Mouse (Mus musculus): ENCODE measurements around the gene Fam193a. TPM values are rescaled to one million over a fixed set of nuclear protein-coding genes. Genes with fewer than 3 reads are reported as not detected.

The Fam193a gene
- total RNA-seq, 2 experiments from 2014 or later, result 14.0 to 16.3 TPM

- intact Hi-C loops (cut with DNase I; ENCODE audit: low total_unique reads), result no loop called here
Observed at GRCm38 (mm10) chr5:34512486-34512885, 142.8 kb downstream of the Fam193a start.

GRCm38 (mm10) chr5:34513466-34514217 is 143.9 kb downstream of the Fam193a start, which contains the start of gene Tnip2:
Gene Tnip2 (minus strand): TSS chr5:34513991.
- intact Hi-C loops (cut with DNase I; ENCODE audit: low total_unique reads), result no loop called here
- DNase-seq, result peak; percentile 98

More at GRCm38 (mm10) chr5:34512486-34512885, 142.8 kb downstream of the Fam193a start:
- DNase-seq, result no peak

GRCm38 (mm10) chr5:34514218-34514566 is 144.5 kb downstream of the Fam193a start:
- DNase-seq, result no peak
- intact Hi-C loops (cut with DNase I; ENCODE audit: low total_unique reads), result no loop called here

- intact Hi-C loops (cut with DNase I; ENCODE audit: low total_unique reads), result no loop called here
- DNase-seq, result no peak
Observed at GRCm38 (mm10) chr5:34515096-34515495, 145.4 kb downstream of the Fam193a start.

GRCm38 (mm10) chr5:34517913-34518312 is 148.2 kb downstream of the Fam193a start:
- DNase-seq, result peak; percentile 75

GRCm38 (mm10) chr5:34519389-34519910 is 149.7 kb downstream of the Fam193a start:
- intact Hi-C loops (cut with DNase I; ENCODE audit: low total_unique reads), result no loop called here
- DNase-seq, result no peak

More at GRCm38 (mm10) chr5:34517913-34518312, 148.2 kb downstream of the Fam193a start:
- intact Hi-C loops (cut with DNase I; ENCODE audit: low total_unique reads), result loop anchor here (1.0 kb wide), 1 partner anchor 123 kb away; no protein-coding TSS in a partner anchor

GRCm38 (mm10) chr5:34520458-34521209 is 150.9 kb downstream of the Fam193a start:
- no peak for DNase-seq
- intact Hi-C loops (cut with DNase I; ENCODE audit: low total_unique reads), result no loop called here

- intact Hi-C loops (cut with DNase I; ENCODE audit: low total_unique reads), result no loop called here
- DNase-seq, result no peak
Observed at GRCm38 (mm10) chr5:34521337-34521736, 151.6 kb downstream of the Fam193a start.

- intact Hi-C loops (cut with DNase I; ENCODE audit: low total_unique reads), result no loop called here
- no peak for DNase-seq
Observed at GRCm38 (mm10) chr5:34523958-34524485, 154.3 kb downstream of the Fam193a start.

- no peak for DNase-seq
- intact Hi-C loops (cut with DNase I; ENCODE audit: low total_unique reads), result no loop called here
Observed at GRCm38 (mm10) chr5:34524511-34524910, 154.8 kb downstream of the Fam193a start.

- DNase-seq, result peak; percentile 97
- intact Hi-C loops (cut with DNase I; ENCODE audit: low total_unique reads), result no loop called here
Observed at GRCm38 (mm10) chr5:34525663-34526476, 156.1 kb downstream of the Fam193a start, which contains the start of gene Sh3bp2. Gene Sh3bp2 (plus strand): TSS chr5:34525838.

GRCm38 (mm10) chr5:34526477-34526775 is 156.7 kb downstream of the Fam193a start:
- intact Hi-C loops (cut with DNase I; ENCODE audit: low total_unique reads), result no loop called here
- no peak for DNase-seq

GRCm38 (mm10) chr5:34527352-34527751 is 157.6 kb downstream of the Fam193a start:
- no peak for DNase-seq
- intact Hi-C loops (cut with DNase I; ENCODE audit: low total_unique reads), result no loop called here

GRCm38 (mm10) chr5:34528724-34529123 is 159.0 kb downstream of the Fam193a start:
- no peak for DNase-seq
- intact Hi-C loops (cut with DNase I; ENCODE audit: low total_unique reads), result no loop called here

- intact Hi-C loops (cut with DNase I; ENCODE audit: low total_unique reads), result no loop called here
Observed at GRCm38 (mm10) chr5:34530116-34530515, 160.4 kb downstream of the Fam193a start.

GRCm38 (mm10) chr5:34530687-34531086 is 161.0 kb downstream of the Fam193a start:
- intact Hi-C loops (cut with DNase I; ENCODE audit: low total_unique reads), result no loop called here
- DNase-seq, result no peak

More at GRCm38 (mm10) chr5:34530116-34530515, 160.4 kb downstream of the Fam193a start:
- DNase-seq, result peak; percentile 1

- intact Hi-C loops (cut with DNase I; ENCODE audit: low total_unique reads), result no loop called here
- no peak for DNase-seq
Observed at GRCm38 (mm10) chr5:34533066-34533465, 163.3 kb downstream of the Fam193a start.

GRCm38 (mm10) chr5:34533820-34534219 is 164.1 kb downstream of the Fam193a start:
- intact Hi-C loops (cut with DNase I; ENCODE audit: low total_unique reads), result no loop called here
- peak; percentile 29 for DNase-seq

- no peak for DNase-seq
- intact Hi-C loops (cut with DNase I; ENCODE audit: low total_unique reads), result no loop called here
Observed at GRCm38 (mm10) chr5:34534776-34535581, 165.2 kb downstream of the Fam193a start.
